Mouse (Mus musculus) lung, adult 10 weeks (tissue): ENCODE data around the gene Tmem150c. TPM values are rescaled to one million over a fixed set of nuclear protein-coding genes. Genes with fewer than 3 reads are reported as not detected.

ENCODE experiments used
- polyA plus RNA-seq: library from polyadenylated mRNA; stranded (reverse); fragments of 350-450 nt; fragmentation: Illumina TruSeq; extraction: RNeasy Lipid Tissue Mini Kit (QIAGEN cat#74804); gene quantifications from one replicate; pipeline ENCODE4 v1.2.3, GENCODE M21; 2014; ENCODE audit warnings: low read depth, low replicate concordance; ENCODE audit not compliant: insufficient read depth

Gene Tmem150c
- polyA plus RNA-seq = 2.3 TPM

DNA sequence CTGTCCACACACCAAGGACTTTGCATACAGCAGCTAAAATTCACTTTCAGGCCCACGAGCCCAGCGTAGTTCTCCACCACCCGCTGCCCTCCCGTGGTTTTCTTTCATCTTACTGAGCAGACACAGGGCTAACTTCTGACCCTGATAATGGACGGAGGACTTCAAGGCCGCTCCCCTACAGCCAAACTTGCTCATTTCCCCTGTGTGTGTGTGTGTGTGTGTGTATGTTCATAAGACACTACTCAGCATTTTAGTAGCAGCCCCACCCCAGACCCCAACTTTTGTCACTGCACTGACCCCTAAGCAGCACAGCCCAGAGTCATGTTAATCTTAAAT is at the start of gene Tmem150c:
Gene Tmem150c (minus strand): TSS at position 171 of the 336 bp plus-strand sequence.

DNA sequence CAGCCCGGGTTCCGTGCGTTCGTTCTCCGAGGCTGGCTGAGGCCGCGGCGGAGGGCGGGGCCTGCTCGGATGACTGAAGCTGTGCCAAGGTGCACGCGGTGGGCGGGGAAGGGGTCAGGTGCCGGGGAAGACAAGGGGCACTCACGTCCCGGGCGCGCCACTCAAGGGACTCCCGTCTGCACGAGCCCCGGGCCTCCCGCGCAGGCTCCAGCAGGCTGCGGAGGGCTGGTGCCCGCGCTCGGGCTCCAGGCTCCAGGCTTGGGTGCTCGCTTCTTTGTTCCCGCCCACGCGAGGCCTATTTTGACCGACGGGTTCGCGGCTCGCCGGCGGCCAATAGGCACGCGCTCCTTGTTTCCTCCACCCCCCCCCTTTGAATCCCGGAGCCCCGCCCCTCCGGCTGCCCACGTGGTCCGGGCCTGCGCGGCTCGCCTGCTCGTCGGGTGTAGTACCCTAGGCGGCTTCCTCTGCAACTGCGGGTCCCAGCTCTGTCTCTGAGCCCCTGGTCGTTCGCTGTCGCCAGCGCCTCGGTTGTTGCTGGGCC is 119.9 kb downstream of the Tmem150c start, which contains the start of the genes Hnrnpdl and Enoph1:
Gene Hnrnpdl (minus strand): TSS at position 63 of the 541 bp plus-strand sequence.
Gene Enoph1 (plus strand): TSS at position 384 of the 541 bp plus-strand sequence.

Other genes starting within 250 kb of the Tmem150c start
- gene Hnrnpd, start 180.9 kb downstream of the Tmem150c start, polyA plus RNA-seq = 69.5 TPM
- 0.49 TPM for gene 4930524J08Rik, start 180.7 kb downstream of the Tmem150c start, polyA plus RNA-seq
- 77.1 TPM for gene Hnrnpdl, start 120.1 kb downstream of the Tmem150c start, polyA plus RNA-seq
- gene Enoph1, start 119.8 kb downstream of the Tmem150c start, polyA plus RNA-seq = 16.0 TPM